Mouse (Mus musculus): ENCODE data around the gene Abcd3.

- TF ChIP-seq CTCF (IDR thresholded peaks at IDR 0.05; ENCODE audit: low read depth) = no peak
- TF ChIP-seq EP300 (IDR thresholded peaks at IDR 0.05; ENCODE audit: low read depth) = no peak
These were observed 29.6 kb upstream of the Abcd3 start for GRCm38 (mm10) chr3:121844658-121845057.

Data from liver, embryonic 14.5 days (tissue).